Mouse (Mus musculus) natural killer cell, adult 2 months (primary cell): ENCODE measurements around the gene Mfsd4b1.

Source experiments
- DNase-seq, 2 experiments: peaks; one replicate each; pipeline ENCODE4 v3.0.0; 2022; ENCODE audit warnings: low spot score in 2 of 2

The Mfsd4b1 gene

DNA sequence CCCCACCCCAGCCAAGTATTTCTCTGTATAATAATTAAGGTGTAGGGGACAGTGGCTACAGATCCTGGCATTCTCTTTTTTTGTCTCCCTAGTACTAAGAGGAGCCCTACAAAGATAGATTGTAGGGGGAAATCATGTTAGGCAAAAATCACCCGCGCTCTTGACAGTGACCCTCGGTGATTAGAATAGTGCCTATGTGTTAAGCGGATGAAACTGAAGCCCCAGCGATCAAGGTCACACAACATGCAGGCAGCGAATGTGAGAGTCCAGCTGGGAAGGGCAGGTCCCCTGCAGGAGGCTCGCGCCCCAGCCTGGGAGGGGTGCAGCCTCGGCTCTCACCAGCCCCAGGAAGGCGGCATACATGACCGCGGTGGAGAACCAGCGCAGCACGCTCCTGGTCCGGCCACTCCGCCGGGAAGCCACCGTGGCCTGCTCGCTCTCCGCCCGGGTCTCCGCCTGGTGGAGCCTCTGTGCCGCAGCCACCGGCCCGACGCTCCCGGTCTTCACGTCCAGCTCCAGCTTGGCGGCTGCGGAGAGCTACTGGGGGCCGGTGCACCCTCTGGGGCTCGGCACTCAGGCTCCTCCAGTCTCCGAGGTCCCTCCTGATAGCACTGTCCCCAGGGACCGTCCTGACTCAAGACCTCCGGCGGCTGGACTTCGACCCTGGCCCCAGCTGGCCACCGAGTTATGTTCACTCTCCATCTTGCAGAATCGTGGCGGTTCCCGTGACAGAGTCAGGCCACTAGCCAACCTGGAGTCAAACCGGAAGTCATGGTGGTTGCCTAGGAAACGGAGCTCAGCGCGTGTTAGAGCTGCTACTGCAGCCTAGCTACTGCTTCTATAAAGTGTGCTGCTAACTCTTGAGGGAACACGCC, at the start of gene Mfsd4b1:
Gene Mfsd4b1, minus strand, starts transcription at position 715 of the 875 bp plus-strand sequence.
- peak; percentile 77 to 78 for DNase-seq

GRCm38 (mm10) chr10:40073608-40074007, 48.5 kb upstream of the Mfsd4b1 start:
- no peak for DNase-seq

GRCm38 (mm10) chr10:40070684-40071083, 45.6 kb upstream of the Mfsd4b1 start:
- no peak for DNase-seq

GRCm38 (mm10) chr10:40069270-40069669, 44.2 kb upstream of the Mfsd4b1 start:
- DNase-seq, result no peak

DNA sequence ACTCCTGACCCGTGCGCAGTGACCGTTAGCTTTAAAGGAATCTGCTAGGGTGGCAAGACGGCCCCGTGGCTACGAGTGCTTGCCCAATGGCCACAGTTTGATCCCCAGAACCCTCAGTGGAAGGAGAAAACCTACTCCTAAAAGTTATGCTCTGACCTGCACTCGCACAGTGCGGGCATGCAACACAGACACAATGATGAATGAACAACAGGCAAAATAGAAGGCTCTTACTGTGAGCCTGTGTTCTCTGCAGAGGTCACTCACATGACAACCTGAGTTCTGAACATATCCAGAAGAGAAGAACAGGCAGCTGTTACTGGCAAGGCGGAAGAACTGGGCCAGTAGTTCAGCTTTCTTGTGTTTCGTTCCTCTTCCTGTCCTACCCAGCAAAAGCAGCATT, 43.5 kb upstream of the Mfsd4b1 start:
- no peak for DNase-seq

- DNase-seq, result no peak
Observed at GRCm38 (mm10) chr10:40067529-40067928, 42.5 kb upstream of the Mfsd4b1 start.

- no peak for DNase-seq
Observed at GRCm38 (mm10) chr10:40067071-40067470, 42.0 kb upstream of the Mfsd4b1 start.

DNA sequence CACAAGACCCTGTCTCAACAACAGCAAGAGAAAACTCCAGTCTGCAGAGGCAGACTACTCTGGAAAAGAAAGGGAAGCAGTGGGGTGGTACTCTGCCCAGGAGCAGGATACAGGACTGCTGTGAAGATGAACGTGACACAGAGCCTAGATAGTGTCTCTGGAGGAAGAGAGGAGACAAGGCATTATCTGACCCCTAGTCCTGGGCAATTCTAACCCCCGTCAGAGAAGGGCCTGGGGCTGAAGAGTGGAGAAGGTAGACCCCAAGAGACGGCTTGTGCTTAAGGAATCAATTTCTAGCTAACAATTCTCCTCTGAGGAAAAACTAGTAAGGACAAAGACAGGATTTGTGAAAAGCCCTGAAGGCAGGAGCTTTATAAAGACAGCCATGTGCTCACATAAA, 40.3 kb upstream of the Mfsd4b1 start:
- no peak for DNase-seq

DNA sequence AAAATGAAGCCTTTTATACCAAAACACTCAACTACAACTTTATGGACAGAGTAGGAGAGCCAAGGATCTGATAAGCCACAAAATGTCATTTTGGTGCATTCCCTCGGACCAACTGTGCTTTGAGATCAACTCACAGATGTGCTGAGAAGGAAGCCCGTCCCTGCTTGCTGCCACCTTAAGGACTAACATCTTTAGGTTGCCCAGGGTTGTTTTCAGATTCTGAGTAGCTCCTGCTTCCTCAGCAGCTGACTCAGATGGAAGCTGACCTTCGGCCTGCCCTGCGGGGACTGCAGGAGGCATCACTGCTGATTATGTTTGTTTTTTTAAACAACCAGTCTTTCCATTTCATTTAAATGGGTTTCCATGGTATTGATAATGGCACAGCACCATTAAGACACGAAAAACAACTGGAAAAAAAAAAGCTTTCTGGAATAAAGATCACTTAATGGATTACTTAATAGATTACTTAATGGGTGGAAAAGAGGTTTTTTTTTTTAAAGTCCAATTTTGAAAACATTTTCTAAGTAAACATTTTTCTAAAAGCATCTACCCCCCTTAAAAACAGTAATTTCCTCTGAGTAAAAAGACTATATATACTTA, 38.3 kb upstream of the Mfsd4b1 start:
- DNase-seq, result no peak

GRCm38 (mm10) chr10:40062812-40063211, 37.7 kb upstream of the Mfsd4b1 start:
- no peak for DNase-seq

- no peak for DNase-seq
Observed at GRCm38 (mm10) chr10:40061926-40062325, 36.9 kb upstream of the Mfsd4b1 start.

GRCm38 (mm10) chr10:40058786-40059120, 33.7 kb upstream of the Mfsd4b1 start:
- DNase-seq, result no peak

DNA sequence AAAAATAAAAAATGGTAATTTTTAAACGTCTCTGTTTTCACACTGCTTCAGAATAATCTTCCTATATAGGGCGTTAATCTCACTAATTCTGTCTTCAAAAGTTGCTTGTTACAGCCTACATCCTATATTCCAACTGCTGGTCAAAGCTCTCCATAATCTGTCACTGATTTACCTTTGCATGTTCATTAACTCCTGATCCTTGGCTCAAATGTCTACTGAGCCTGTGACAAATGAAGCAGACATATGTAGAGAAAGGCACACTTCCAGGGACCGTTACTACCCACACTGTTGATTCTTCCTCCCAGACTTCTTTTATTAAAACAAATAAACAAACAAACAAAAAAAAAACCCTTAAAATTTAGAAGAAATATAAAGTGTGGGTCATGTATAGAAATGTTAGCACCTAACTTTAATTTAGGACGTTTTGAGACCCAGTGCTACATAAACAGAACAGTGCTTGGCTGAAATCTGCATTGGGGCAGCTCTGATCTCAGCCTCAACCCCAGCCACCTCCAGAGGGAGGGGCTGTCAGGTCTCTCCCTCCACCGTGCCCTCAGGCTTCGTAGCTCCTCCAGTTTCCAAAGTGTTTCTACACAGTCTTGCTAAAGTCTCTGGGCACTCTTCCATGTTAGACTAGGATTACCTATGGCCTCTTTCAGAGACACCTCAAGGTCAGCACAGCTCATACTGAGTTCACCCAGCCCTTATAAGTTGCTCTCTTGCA, 33.2 kb upstream of the Mfsd4b1 start:
- no peak for DNase-seq

DNA sequence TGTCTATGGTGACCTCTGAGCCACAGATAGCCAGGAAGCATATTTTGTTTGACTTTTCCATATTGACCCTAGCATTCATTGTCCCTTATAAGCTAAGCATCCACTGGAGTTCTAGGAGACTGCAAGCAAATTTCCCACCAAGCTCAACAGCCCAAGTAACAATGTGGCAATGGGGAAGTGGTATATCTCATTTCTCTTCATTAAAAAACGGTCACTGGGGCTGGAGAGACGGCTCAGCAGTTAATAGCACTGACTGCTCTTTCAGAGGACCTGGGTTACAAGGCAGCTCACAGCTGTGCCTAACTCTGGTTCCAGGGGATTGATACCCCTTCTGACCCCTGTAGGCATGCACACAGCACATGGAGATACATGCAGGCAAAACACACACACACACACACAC, 32.5 kb upstream of the Mfsd4b1 start:
- no peak for DNase-seq

GRCm38 (mm10) chr10:40054455-40054854, 29.4 kb upstream of the Mfsd4b1 start:
- DNase-seq, result no peak

- no peak for DNase-seq
Observed at GRCm38 (mm10) chr10:40053896-40054295, 28.8 kb upstream of the Mfsd4b1 start.

GRCm38 (mm10) chr10:40053257-40053895, 28.3 kb upstream of the Mfsd4b1 start:
- DNase-seq, result peak; percentile 13 to 33

- DNase-seq, result no peak
Observed at GRCm38 (mm10) chr10:40051997-40052396, 26.9 kb upstream of the Mfsd4b1 start.

DNA sequence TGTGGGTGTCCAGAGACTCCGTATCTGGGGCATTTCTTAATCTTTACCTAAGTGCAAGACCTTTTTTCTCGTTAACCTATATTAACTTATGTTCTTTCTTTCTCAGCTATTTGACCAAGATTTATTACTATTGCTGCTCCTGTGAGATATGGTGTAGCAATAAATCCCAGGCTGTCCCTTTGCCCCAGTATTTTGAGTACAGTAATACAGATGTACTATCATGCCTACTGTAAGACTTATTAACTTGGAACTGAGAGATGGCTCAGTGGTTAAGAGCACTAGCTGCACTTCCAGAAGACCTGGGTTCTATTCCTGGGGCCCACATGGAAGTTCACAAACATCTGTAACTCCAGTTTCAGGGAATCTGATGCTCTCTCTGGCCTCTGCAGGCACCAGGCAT, 25.7 kb upstream of the Mfsd4b1 start:
- DNase-seq, result no peak

DNA sequence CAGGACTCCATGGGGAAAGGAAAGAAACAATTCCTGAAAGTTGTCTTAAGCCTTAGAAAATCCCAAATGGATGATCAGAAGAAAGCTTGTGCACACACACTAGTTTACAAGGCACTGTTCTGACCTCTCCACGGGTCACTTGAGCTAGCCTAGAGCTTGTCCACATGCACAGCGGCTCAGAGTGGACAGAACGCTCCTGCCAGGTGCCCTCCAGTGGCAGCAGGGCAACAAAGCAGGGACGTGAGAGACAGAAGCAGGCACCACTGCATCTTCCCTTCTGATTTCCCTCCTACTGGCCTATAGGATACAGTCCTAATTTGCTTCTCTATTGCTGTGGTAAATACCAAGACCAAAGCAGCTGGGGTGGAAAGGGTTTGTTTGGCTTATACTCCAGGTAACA, 16.3 kb upstream of the Mfsd4b1 start:
- no peak for DNase-seq

DNA sequence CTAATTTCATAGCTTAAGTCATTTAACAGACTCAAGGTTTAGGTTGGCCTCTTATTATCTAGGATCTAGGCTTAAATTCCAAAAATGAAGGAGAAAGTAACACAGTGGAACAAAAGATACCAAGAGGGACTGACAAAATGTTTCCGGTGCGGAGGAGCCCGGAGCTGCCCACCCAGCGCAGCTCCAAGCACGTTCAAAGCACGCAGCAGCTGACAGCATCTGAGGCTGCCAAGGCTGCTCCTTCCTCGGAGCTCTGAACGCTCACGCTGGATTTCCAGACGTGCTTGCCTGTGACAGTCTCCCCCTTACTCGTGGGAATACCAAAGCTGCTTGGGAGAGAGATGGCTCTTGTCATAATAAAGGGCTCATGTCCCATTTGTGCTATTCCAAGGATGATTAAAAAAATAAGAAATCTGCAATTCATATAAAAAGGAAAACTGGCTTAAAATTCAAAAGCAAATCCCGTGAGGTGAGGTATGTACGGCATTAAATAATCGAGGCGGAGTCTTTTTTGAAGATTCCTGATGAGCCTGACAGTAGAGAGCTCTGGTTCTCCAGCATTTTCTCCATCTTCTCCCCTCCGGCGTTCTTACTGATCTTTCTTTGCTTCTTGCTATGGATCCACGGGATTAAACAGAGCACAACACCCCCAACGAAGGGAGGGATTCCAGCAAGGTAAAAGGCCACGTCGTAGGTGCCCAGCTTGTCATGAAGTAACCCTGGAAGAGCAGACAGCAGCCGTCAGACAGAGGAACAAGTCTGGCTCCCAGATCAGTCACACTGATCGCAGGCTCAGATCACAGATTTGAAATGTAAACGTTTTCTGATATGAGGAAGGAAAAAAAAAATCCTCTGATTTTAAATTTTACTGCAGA, 11.9 kb upstream of the Mfsd4b1 start:
- DNase-seq, result no peak
